Mouse (Mus musculus): Measurements from ENCODE around the gene Smarca4.

Gene Smarca4

GRCm38 (mm10) chr9:21709340-21709739 lies 93.4 kb downstream of the Smarca4 start:
- in situ Hi-C loops (cut with MboI; ENCODE audit: low sequenced_read_pairs) = no loop called here

GRCm38 (mm10) chr9:21715298-21715697 lies 99.3 kb downstream of the Smarca4 start:
- in situ Hi-C loops (cut with MboI; ENCODE audit: low sequenced_read_pairs) = no loop called here

GRCm38 (mm10) chr9:21717015-21717414 lies 101.0 kb downstream of the Smarca4 start:
- in situ Hi-C loops (cut with MboI; ENCODE audit: low sequenced_read_pairs) = no loop called here

- in situ Hi-C loops (cut with MboI; ENCODE audit: low sequenced_read_pairs) = no loop called here
Observed at GRCm38 (mm10) chr9:21721036-21721435, 105.1 kb downstream of the Smarca4 start.

- in situ Hi-C loops (cut with MboI; ENCODE audit: low sequenced_read_pairs) = no loop called here
Observed at GRCm38 (mm10) chr9:21723377-21724146, 107.6 kb downstream of the Smarca4 start, which contains the start of gene Ldlr. TSS of gene Ldlr (plus strand) at chr9:21723483.

GRCm38 (mm10) chr9:21724147-21724536 lies 108.2 kb downstream of the Smarca4 start:
- in situ Hi-C loops (cut with MboI; ENCODE audit: low sequenced_read_pairs) = no loop called here

- in situ Hi-C loops (cut with MboI; ENCODE audit: low sequenced_read_pairs) = no loop called here
Observed at GRCm38 (mm10) chr9:21725224-21726121, 109.5 kb downstream of the Smarca4 start.

GRCm38 (mm10) chr9:21726218-21726975 lies 110.4 kb downstream of the Smarca4 start:
- in situ Hi-C loops (cut with MboI; ENCODE audit: low sequenced_read_pairs) = no loop called here

GRCm38 (mm10) chr9:21728261-21728832 lies 112.4 kb downstream of the Smarca4 start:
- in situ Hi-C loops (cut with MboI; ENCODE audit: low sequenced_read_pairs) = no loop called here

- in situ Hi-C loops (cut with MboI; ENCODE audit: low sequenced_read_pairs) = no loop called here
Observed at GRCm38 (mm10) chr9:21729264-21729663, 113.3 kb downstream of the Smarca4 start.

- in situ Hi-C loops (cut with MboI; ENCODE audit: low sequenced_read_pairs) = no loop called here
Observed at GRCm38 (mm10) chr9:21732288-21732687, 116.3 kb downstream of the Smarca4 start.

GRCm38 (mm10) chr9:21733446-21733845 lies 117.5 kb downstream of the Smarca4 start:
- in situ Hi-C loops (cut with MboI; ENCODE audit: low sequenced_read_pairs) = no loop called here

GRCm38 (mm10) chr9:21733989-21734388 lies 118.0 kb downstream of the Smarca4 start:
- in situ Hi-C loops (cut with MboI; ENCODE audit: low sequenced_read_pairs) = no loop called here

- in situ Hi-C loops (cut with MboI; ENCODE audit: low sequenced_read_pairs) = no loop called here
Observed at GRCm38 (mm10) chr9:21735126-21735525, 119.2 kb downstream of the Smarca4 start.

GRCm38 (mm10) chr9:21736580-21736979 lies 120.6 kb downstream of the Smarca4 start:
- in situ Hi-C loops (cut with MboI; ENCODE audit: low sequenced_read_pairs) = no loop called here

GRCm38 (mm10) chr9:21737188-21737587 lies 121.2 kb downstream of the Smarca4 start:
- in situ Hi-C loops (cut with MboI; ENCODE audit: low sequenced_read_pairs) = no loop called here

GRCm38 (mm10) chr9:21738776-21739175 lies 122.8 kb downstream of the Smarca4 start:
- in situ Hi-C loops (cut with MboI; ENCODE audit: low sequenced_read_pairs) = no loop called here

GRCm38 (mm10) chr9:21740427-21740826 lies 124.5 kb downstream of the Smarca4 start:
- in situ Hi-C loops (cut with MboI; ENCODE audit: low sequenced_read_pairs) = no loop called here

GRCm38 (mm10) chr9:21741514-21741913 lies 125.5 kb downstream of the Smarca4 start:
- in situ Hi-C loops (cut with MboI; ENCODE audit: low sequenced_read_pairs) = no loop called here

- in situ Hi-C loops (cut with MboI; ENCODE audit: low sequenced_read_pairs) = no loop called here
Observed at GRCm38 (mm10) chr9:21747238-21747774, 131.3 kb downstream of the Smarca4 start.
